Mouse (Mus musculus): ENCODE data around the gene Enpep.

DNA sequence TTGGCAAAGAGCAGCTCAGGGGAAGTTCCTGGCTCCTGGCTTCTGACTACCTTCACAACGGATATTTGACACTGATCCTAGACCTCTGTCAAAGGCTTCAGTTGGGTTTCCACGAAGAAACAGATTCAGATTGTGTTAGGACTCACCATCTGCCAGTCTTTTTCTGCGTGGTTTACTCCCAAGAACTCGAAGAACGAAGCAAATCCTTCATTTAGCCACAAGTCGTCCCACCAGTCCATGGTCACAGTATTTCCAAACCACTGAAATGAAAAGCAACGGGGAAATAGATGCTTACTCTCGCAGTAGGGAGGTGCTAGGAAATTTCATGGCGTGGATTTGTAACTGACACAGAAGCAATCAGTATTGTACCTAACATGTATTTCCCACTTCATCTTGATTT is 23.6 kb downstream of the Enpep start:
- TF ChIP-seq GATA1 (IDR thresholded peaks at IDR 0.05; ENCODE audit: low read length) (no peak), TAL1 (IDR thresholded peaks at IDR 0.05; ENCODE audit: low read length) (no peak)

Measured in erythroblast, embryonic 14.5 days (primary cell).